Mouse (Mus musculus): ENCODE results near the gene Hmgcs2.

DNA sequence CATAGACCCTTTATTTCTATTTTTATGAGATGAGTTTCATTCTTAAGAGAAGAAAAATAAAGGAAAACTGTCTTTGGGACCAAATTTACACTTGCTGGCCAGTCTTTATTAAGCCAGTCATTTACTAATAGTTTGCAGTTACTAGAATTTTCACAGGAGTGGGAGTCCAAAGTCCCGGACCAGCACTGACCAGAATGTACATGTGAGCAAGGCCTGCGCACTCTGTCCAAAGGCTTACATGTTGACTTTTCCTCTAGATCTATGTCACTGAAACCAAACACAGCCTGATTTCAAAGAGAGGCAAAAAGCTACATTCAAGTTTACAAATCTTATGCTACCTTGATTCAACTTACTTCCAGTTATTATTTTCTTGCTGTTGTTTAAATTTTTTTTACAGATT, 18.1 kb upstream of the Hmgcs2 start:
- no peak for TF ChIP-seq CTCF (IDR thresholded peaks at IDR 0.05)
- TF ChIP-seq EP300 (IDR thresholded peaks at IDR 0.05): no peak
